Mouse (Mus musculus) brain, embryonic 14.5 days (tissue): ENCODE measurements around the gene Ankfy1. TPM values are rescaled to one million over a fixed set of nuclear protein-coding genes. Genes with fewer than 3 reads are reported as not detected.
A peak's percentile ranks its signal among the peaks of the same experiment; 100 is the strongest.

Source experiments
- DNase-seq: peaks from one replicate; pipeline ENCODE4 v3.0.0-alpha.2; 2011; ENCODE audit warnings: low read depth
- CTCF ChIP-seq: fragments of 200-500 bp; IDR thresholded peaks from 2 replicates; pipeline ENCODE4 v1.5.1; 2012; ENCODE audit warnings: inconsistent platforms, mild to moderate bottlenecking, moderate library complexity, borderline replicate concordance; ENCODE audit not compliant: insufficient read depth, insufficient read length; ENCODE audit errors: extremely low read depth
- POLR2A ChIP-seq: fragments of 200-500 bp; IDR thresholded peaks from 2 replicates; pipeline ENCODE4 v1.6.1; 2012; ENCODE audit warnings: mild to moderate bottlenecking, inconsistent platforms, borderline replicate concordance; ENCODE audit not compliant: poor library complexity, insufficient read depth, insufficient read length, severe bottlenecking; ENCODE audit errors: extremely low read depth
- polyA plus RNA-seq: library from polyadenylated mRNA; depleted of rRNA; stranded (reverse); fragments of >200 nt; gene quantifications from 2 replicates; pipeline ENCODE4 v1.2.3, GENCODE M21; 2012

The Ankfy1 gene
- polyA plus RNA-seq, 1 experiment = 50.3 TPM

- DNase-seq = peak; percentile 53
- TF ChIP-seq POLR2A (no peak), CTCF (peak; percentile 42; the same call in 1 of the 2 replicates)
Measured at GRCm38 (mm10) chr11:72723871-72724270, 34.1 kb downstream of the Ankfy1 start.

- peak; percentile 38; the same call in 1 of the 2 replicates for TF ChIP-seq CTCF
- TF ChIP-seq POLR2A = no peak
- DNase-seq = peak; percentile 41
Measured at GRCm38 (mm10) chr11:72726023-72726422, 36.2 kb downstream of the Ankfy1 start.

GRCm38 (mm10) chr11:72733736-72734135, 43.9 kb downstream of the Ankfy1 start:
- DNase-seq = no peak
- TF ChIP-seq POLR2A (no peak), CTCF (no peak)

- peak; percentile 5 for DNase-seq
- TF ChIP-seq CTCF (no peak), POLR2A (no peak)
Measured at GRCm38 (mm10) chr11:72734840-72735518, 45.2 kb downstream of the Ankfy1 start.

GRCm38 (mm10) chr11:72735519-72735860, 45.7 kb downstream of the Ankfy1 start:
- TF ChIP-seq CTCF (no peak), POLR2A (no peak)
- no peak for DNase-seq

- no peak for DNase-seq
- TF ChIP-seq CTCF = no peak
- no peak for TF ChIP-seq POLR2A
Measured at GRCm38 (mm10) chr11:72736320-72736719, 46.5 kb downstream of the Ankfy1 start.

- peak; percentile 39; the same call in 1 of the 2 replicates for TF ChIP-seq CTCF
- DNase-seq = peak; percentile 17
Measured at GRCm38 (mm10) chr11:72737517-72737916, 47.7 kb downstream of the Ankfy1 start.

- no peak for DNase-seq
Measured at GRCm38 (mm10) chr11:72739048-72739447, 49.2 kb downstream of the Ankfy1 start.

GRCm38 (mm10) chr11:72751956-72752355, 62.1 kb downstream of the Ankfy1 start:
- TF ChIP-seq POLR2A (no peak), CTCF (peak; percentile 18; the same call in 1 of the 2 replicates)
- DNase-seq = no peak

More at GRCm38 (mm10) chr11:72739048-72739447, 49.2 kb downstream of the Ankfy1 start:
- no peak for TF ChIP-seq CTCF
- no peak for TF ChIP-seq POLR2A

- DNase-seq = no peak
- TF ChIP-seq CTCF = no peak
- TF ChIP-seq POLR2A = no peak
Measured at GRCm38 (mm10) chr11:72758316-72758715, 68.5 kb downstream of the Ankfy1 start.

- TF ChIP-seq CTCF = no peak
- TF ChIP-seq POLR2A = no peak
- no peak for DNase-seq
Measured at GRCm38 (mm10) chr11:72759581-72759980, 69.8 kb downstream of the Ankfy1 start.

- TF ChIP-seq POLR2A (no peak), CTCF (no peak)
- no peak for DNase-seq
Measured at GRCm38 (mm10) chr11:72760781-72761180, 71.0 kb downstream of the Ankfy1 start.
